Mouse (Mus musculus): ENCODE data around the gene Arhgap22. TPM values are rescaled to one million over a fixed set of nuclear protein-coding genes. Genes with fewer than 3 reads are reported as not detected.
A peak's percentile ranks its signal among the peaks of the same experiment; 100 is the strongest.

The Arhgap22 gene
- total and polyA plus RNA-seq, 3 experiments, result 0.11 TPM; not detected in 2

DNA sequence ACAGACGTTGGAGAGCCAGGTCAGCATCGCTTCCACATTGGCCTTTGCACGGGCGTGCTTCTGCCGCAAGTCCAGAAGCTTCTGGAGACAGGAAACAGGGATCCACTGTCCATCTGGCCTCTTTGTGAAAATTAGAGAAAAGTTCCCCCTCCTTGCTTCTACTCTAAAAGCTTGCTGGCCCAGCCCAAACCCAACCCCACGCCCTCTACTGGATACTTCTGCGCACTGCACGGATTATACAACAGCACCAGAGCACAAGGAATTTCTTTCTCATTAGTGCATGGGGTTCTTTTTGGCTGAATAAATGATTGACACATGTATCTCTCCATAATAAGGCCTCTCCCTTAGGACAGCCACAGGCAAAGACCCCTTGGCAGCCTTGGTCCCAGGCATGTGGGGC is 32.6 kb downstream of the Arhgap22 start:
- Histone ChIP-seq H3K4me3 (ENCODE audit: control insufficient read depth in 1 of 2, insufficient read depth in 1 of 2, low read depth in 2 of 2, low read length in 2 of 2) (no peak overlapping the region), H3K79me2 (ENCODE audit: control insufficient read depth, insufficient read depth, low read length, poor library complexity) (no peaks in the 10 kb centered on the region), H3K9me3 (replicated peaks; ENCODE audit: insufficient read depth, low read length) (no peaks in the 10 kb centered on the region), H3K27me3 (ENCODE audit: control insufficient read depth in 1 of 2, insufficient read depth in 2 of 2, low read length in 2 of 2) (no peaks in the 10 kb centered on the region; a peak in 1 of 4 replicates), H3K4me1 (ENCODE audit: control insufficient read depth in 1 of 2, insufficient read depth in 2 of 2, low read length in 2 of 2) (no peaks in the 10 kb centered on the region), H3K36me3 (ENCODE audit: control insufficient read depth in 1 of 2, insufficient read depth in 2 of 2, low read length in 2 of 2) (no peaks in the 10 kb centered on the region), H3K27ac (ENCODE audit: control insufficient read depth, low read depth, low read length) (no peak overlapping the region), H3K9ac (ENCODE audit: control insufficient read depth, low read depth, low read length, poor library complexity, severe bottlenecking) (no peak overlapping the region)
- TF ChIP-seq ZC3H11A (IDR thresholded peaks at IDR 0.05; ENCODE audit: low read depth, low read length) (no peak), KAT2A (conservative IDR thresholded peaks at IDR 0.05; ENCODE audit: low read depth, low read length) (no peak), TAL1 (IDR thresholded peaks at IDR 0.05; ENCODE audit: low read length) (no peak), SIN3A (IDR thresholded peaks at IDR 0.05; ENCODE audit: low read length) (no peak), EP300 (IDR thresholded peaks at IDR 0.05; ENCODE audit: low read depth in 1 of 2, low read length in 2 of 2) (no peak), NRF1 (IDR thresholded peaks at IDR 0.05; ENCODE audit: insufficient read depth, low read depth, low read length, poor library complexity, severe bottlenecking) (no peak), CTCF (IDR thresholded peaks at IDR 0.05 in 2 of 3, conservative IDR thresholded peaks at IDR 0.05 in 1 of 3; ENCODE audit: control insufficient read depth in 1 of 3, insufficient read depth in 1 of 3, low read depth in 2 of 3, low read length in 3 of 3, poor library complexity in 1 of 3, severe bottlenecking in 1 of 3) (peak; percentile 51 to 62 (median 52)), SMC3 (IDR thresholded peaks at IDR 0.05; ENCODE audit: low read depth, low read length) (peak; percentile 35; the same call in 1 of the 2 replicates), CHD1 (IDR thresholded peaks at IDR 0.05; ENCODE audit: low read depth, low read length) (no peak), ZNF384 (IDR thresholded peaks at IDR 0.05; ENCODE audit: low read depth, low read length) (no peak), ETS1 (IDR thresholded peaks at IDR 0.05; ENCODE audit: low read depth, low read length) (no peak), TBP (IDR thresholded peaks at IDR 0.05; ENCODE audit: low read depth, low read length) (no peak)
- peak; percentile 8 for DNase-seq (ENCODE audit: low read depth, low spot score)

DNA sequence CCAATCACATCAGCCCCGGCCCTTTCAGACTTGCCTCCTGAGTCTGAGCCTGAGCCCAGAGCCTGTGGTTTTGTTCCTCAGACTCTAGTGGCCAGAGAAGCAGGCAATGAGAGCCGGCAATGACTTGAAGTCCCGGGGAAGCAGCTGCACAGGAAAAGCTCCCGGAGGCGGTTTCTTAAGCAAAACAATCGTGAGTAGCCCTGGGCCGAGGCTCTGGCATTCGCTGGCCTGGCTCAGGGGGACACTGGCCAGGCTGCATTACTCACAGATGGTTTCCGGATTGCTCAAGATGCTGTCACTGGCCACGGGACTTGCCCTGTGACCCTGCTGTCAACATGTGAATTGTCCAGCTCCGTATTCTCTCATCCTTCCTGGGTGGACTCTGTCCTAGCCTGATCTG is 33.8 kb downstream of the Arhgap22 start:
- DNase-seq (ENCODE audit: low read depth, low spot score), result no peak
- no peaks in the 10 kb centered on the region for H3K4me1 ChIP-seq (ENCODE audit: control insufficient read depth in 1 of 2, insufficient read depth in 2 of 2, low read length in 2 of 2)
- no peaks in the 10 kb centered on the region for H3K9me3 ChIP-seq (replicated peaks; ENCODE audit: insufficient read depth, low read length)
- no peak for TF ChIP-seq TCF12 (IDR thresholded peaks at IDR 0.05; ENCODE audit: low read depth, low read length)
- TF ChIP-seq BHLHE40 (IDR thresholded peaks at IDR 0.05; ENCODE audit: borderline replicate concordance, low read depth, low read length), result no peak
- no peak for TF ChIP-seq EP300 (IDR thresholded peaks at IDR 0.05; ENCODE audit: low read depth in 1 of 2, low read length in 2 of 2)
- TF ChIP-seq MXI1 (IDR thresholded peaks at IDR 0.05; ENCODE audit: low read depth, low read length), result no peak
- TF ChIP-seq USF1 (IDR thresholded peaks at IDR 0.05; ENCODE audit: low read depth, low read length), result no peak
- no peaks in the 10 kb centered on the region for H3K36me3 ChIP-seq (ENCODE audit: control insufficient read depth in 1 of 2, insufficient read depth in 2 of 2, low read length in 2 of 2)
- no peak overlapping the region for H3K9ac ChIP-seq (ENCODE audit: control insufficient read depth, low read depth, low read length, poor library complexity, severe bottlenecking)
- H3K4me3 ChIP-seq (ENCODE audit: control insufficient read depth in 1 of 2, insufficient read depth in 1 of 2, low read depth in 2 of 2, low read length in 2 of 2), result no peak overlapping the region
- H3K79me2 ChIP-seq (ENCODE audit: control insufficient read depth, insufficient read depth, low read length, poor library complexity), result no peaks in the 10 kb centered on the region
- no peaks in the 10 kb centered on the region; a peak in 1 of 4 replicates for H3K27me3 ChIP-seq (ENCODE audit: control insufficient read depth in 1 of 2, insufficient read depth in 2 of 2, low read length in 2 of 2)
- H3K27ac ChIP-seq (ENCODE audit: control insufficient read depth, low read depth, low read length), result no peak overlapping the region

Data from MEL (cell line).